Mouse (Mus musculus) lung, embryonic 14.5 days (tissue): ENCODE results near the gene Ttll5. TPM values are rescaled to one million over a fixed set of nuclear protein-coding genes. Genes with fewer than 3 reads are reported as not detected.

Source experiments
- ATAC-seq: fragments of 200-750 bp; cut with Nextera tagmentation; 2 replicates; pipeline ENCODE4 v1.8.0; 2017; ENCODE audit warnings: mild to moderate bottlenecking, moderate TSS enrichment, moderate library complexity; ENCODE audit not compliant: insufficient read depth
- DNase-seq: peaks from one replicate; pipeline ENCODE4 v3.0.0-alpha.2; 2015
- H3K27ac ChIP-seq: fragments of 300-500 bp; sonication (generic); 2 replicates; pipeline ENCODE4 v1.5.1; 2014; ENCODE audit warnings: low read depth, mild to moderate bottlenecking, moderate library complexity
- H3K27me3 ChIP-seq: fragments of 300-500 bp; sonication (generic); 2 replicates; pipeline ENCODE4 v1.6.1; 2014; ENCODE audit warnings: low read length, control low read depth; ENCODE audit not compliant: insufficient read depth
- H3K36me3 ChIP-seq: fragments of 300-500 bp; sonication (generic); 2 replicates; pipeline ENCODE4 v1.6.1; 2014; ENCODE audit warnings: control low read depth; ENCODE audit not compliant: insufficient read depth
- H3K4me1 ChIP-seq: fragments of 300-500 bp; sonication (generic); 2 replicates; pipeline ENCODE4 v1.6.1; 2014; ENCODE audit warnings: antibody characterized with exemption, control low read depth; ENCODE audit not compliant: insufficient read depth
- H3K4me2 ChIP-seq: fragments of 300-500 bp; sonication (generic); 2 replicates; pipeline ENCODE4 v1.6.1; 2014; ENCODE audit warnings: mild to moderate bottlenecking
- H3K4me3 ChIP-seq: fragments of 300-500 bp; sonication (generic); 2 replicates; pipeline ENCODE4 v1.5.1; 2014; ENCODE audit warnings: low read depth, low read length
- H3K9ac ChIP-seq: fragments of 300-500 bp; sonication (generic); 2 replicates; pipeline ENCODE4 v1.6.1; 2014
- H3K9me3 ChIP-seq: fragments of 300-500 bp; sonication (generic); 2 replicates; pipeline ENCODE4 v1.6.1; 2016; ENCODE audit warnings: low read depth, low read length, control low read depth
- CTCF ChIP-seq: IDR thresholded peaks from 2 replicates; pipeline ENCODE4 v1.5.1; 2016; ENCODE audit warnings: antibody characterized with exemption, low read depth
- WGBS: fragments of 180-500 bp; shearing (Covaris S2); extraction: QIAGEN DNeasy Blood & Tissue Kit; methylation state at CpG from one replicate; pipeline ENCODE4 v1.1.7; 2014; 5-methylcytosine and 5-hydroxymethylcytosine counted together
- polyA plus RNA-seq: library from polyadenylated mRNA; unstranded; fragments of >200 nt; fragmentation: Nextera tagmentation; extraction: Ambion mirVana; gene quantifications from 2 replicates; pipeline ENCODE4 v1.2.1, GENCODE M21; 2014

The Ttll5 gene
- polyA plus RNA-seq, 1 experiment from 2014 or later, result 21.3 TPM

- Histone ChIP-seq H3K9ac (no peak overlapping the region), H3K27ac (no peak overlapping the region), H3K9me3 (no peaks in the 10 kb centered on the region), H3K27me3 (no peaks in the 10 kb centered on the region), H3K4me2 (no peak overlapping the region), H3K4me1 (no peaks in the 10 kb centered on the region), H3K36me3 (peaks cover 15% of the 10 kb centered on the region), H3K4me3 (no peak overlapping the region)
- DNase-seq, result no peak
- TF ChIP-seq CTCF, result no peak
- WGBS, result 80% methylated on average over 12 of the region's 12 CpGs
- no peak for ATAC-seq
Observed at GRCm38 (mm10) chr12:85839371-85840000, 15.0 kb downstream of the Ttll5 start.

- Histone ChIP-seq H3K27me3 (no peaks in the 10 kb centered on the region), H3K27ac (no peak overlapping the region), H3K4me3 (no peak overlapping the region), H3K9ac (no peak overlapping the region), H3K9me3 (no peaks in the 10 kb centered on the region), H3K4me1 (no peaks in the 10 kb centered on the region), H3K36me3 (peaks cover 23% of the 10 kb centered on the region), H3K4me2 (no peak overlapping the region)
- ATAC-seq (peak; percentile 84), DNase-seq (peak; percentile 75)
- peak; percentile 76 for TF ChIP-seq CTCF
- 70% methylated on average over 7 of the region's 7 CpGs for WGBS
Observed at GRCm38 (mm10) chr12:85848164-85848958, 23.9 kb downstream of the Ttll5 start.

- H3K4me3 ChIP-seq, result no peak overlapping the region
- DNase-seq (no peak), ATAC-seq (no peak)
- no peaks in the 10 kb centered on the region for H3K9me3 ChIP-seq
- H3K27me3 ChIP-seq, result no peaks in the 10 kb centered on the region
- H3K4me2 ChIP-seq, result no peak overlapping the region
- no peaks in the 10 kb centered on the region for H3K4me1 ChIP-seq
- no peak overlapping the region for H3K27ac ChIP-seq
- 64% methylated on average over 8 of the region's 8 CpGs for WGBS
- no peak for TF ChIP-seq CTCF
- H3K9ac ChIP-seq, result no peak overlapping the region
- H3K36me3 ChIP-seq, result peaks cover 18% of the 10 kb centered on the region; the same call in 1 of the 2 replicates
Observed at GRCm38 (mm10) chr12:85850661-85851060, 26.2 kb downstream of the Ttll5 start.

- Histone ChIP-seq H3K4me2 (no peak overlapping the region), H3K4me1 (0 out of 2 replicates have a peak, but pooled peaks cover 3% of the 10 kb centered on the region), H3K27me3 (no peaks in the 10 kb centered on the region), H3K36me3 (0 out of 2 replicates have a peak, but pooled peaks cover 14% of the 10 kb centered on the region), H3K4me3 (no peak overlapping the region), H3K27ac (no peak overlapping the region), H3K9ac (no peak overlapping the region), H3K9me3 (no peaks in the 10 kb centered on the region)
- WGBS, result 86% methylated on average over 4 of the region's 4 CpGs
- DNase-seq (no peak), ATAC-seq (no peak)
- TF ChIP-seq CTCF, result no peak
Observed at GRCm38 (mm10) chr12:85853836-85854235, 29.4 kb downstream of the Ttll5 start.

- no peaks in the 10 kb centered on the region for H3K27me3 ChIP-seq
- TF ChIP-seq CTCF, result no peak
- H3K4me2 ChIP-seq, result no peak overlapping the region
- DNase-seq (peak; percentile 70), ATAC-seq (no peak)
- 0 out of 2 replicates have a peak, but pooled peaks cover 10% of the 10 kb centered on the region for H3K36me3 ChIP-seq
- WGBS, result 55% methylated on average over 1 of the region's 1 CpGs
- H3K27ac ChIP-seq, result no peak overlapping the region
- no peaks in the 10 kb centered on the region for H3K9me3 ChIP-seq
- H3K4me1 ChIP-seq, result 0 out of 2 replicates have a peak, but pooled peaks cover 3% of the 10 kb centered on the region
- H3K4me3 ChIP-seq, result no peak overlapping the region
- H3K9ac ChIP-seq, result no peak overlapping the region
Observed at GRCm38 (mm10) chr12:85854271-85854670, 29.8 kb downstream of the Ttll5 start.

- WGBS, result 77% methylated on average over 7 of the region's 7 CpGs
- no peaks in the 10 kb centered on the region for H3K9me3 ChIP-seq
- no peak for ATAC-seq
Observed at GRCm38 (mm10) chr12:85857300-85857699, 32.8 kb downstream of the Ttll5 start.

GRCm38 (mm10) chr12:85859111-85859510 is 34.7 kb downstream of the Ttll5 start:
- H3K4me3 ChIP-seq, result no peak overlapping the region
- no peaks in the 10 kb centered on the region for H3K27me3 ChIP-seq
- H3K4me2 ChIP-seq, result no peak overlapping the region
- DNase-seq, result peak; percentile 74
- WGBS, result 46% methylated on average over 3 of the region's 3 CpGs
- no peaks in the 10 kb centered on the region for H3K9me3 ChIP-seq
- ATAC-seq, result peak; percentile 48
- 0 out of 2 replicates have a peak, but pooled peaks cover 3% of the 10 kb centered on the region for H3K4me1 ChIP-seq
- peaks cover 4% of the 10 kb centered on the region; the same call in 1 of the 2 replicates for H3K36me3 ChIP-seq
- no peak for TF ChIP-seq CTCF
- peak overlapping the region; percentile 84 for H3K27ac ChIP-seq
- H3K9ac ChIP-seq, result no peak overlapping the region

More at GRCm38 (mm10) chr12:85857300-85857699, 32.8 kb downstream of the Ttll5 start:
- DNase-seq, result no peak
- Histone ChIP-seq H3K4me1 (0 out of 2 replicates have a peak, but pooled peaks cover 3% of the 10 kb centered on the region), H3K27me3 (no peaks in the 10 kb centered on the region), H3K27ac (no peak overlapping the region), H3K9ac (no peak overlapping the region), H3K36me3 (no peaks in the 10 kb centered on the region), H3K4me3 (no peak overlapping the region), H3K4me2 (no peak overlapping the region)
- no peak for TF ChIP-seq CTCF
